Mouse (Mus musculus) B cell, adult 67 days (primary cell): ENCODE results near the gene Clec4b1. TPM values are rescaled to one million over a fixed set of nuclear protein-coding genes. Genes with fewer than 3 reads are reported as not detected.

ENCODE experiments used
- total RNA-seq, 2 experiments: library from RNA; stranded (reverse); gene quantifications; 4 replicates each; pipeline ENCODE4 v1.2.4; 2023

Clec4b1 gene
- total RNA-seq, result not detected

DNA sequence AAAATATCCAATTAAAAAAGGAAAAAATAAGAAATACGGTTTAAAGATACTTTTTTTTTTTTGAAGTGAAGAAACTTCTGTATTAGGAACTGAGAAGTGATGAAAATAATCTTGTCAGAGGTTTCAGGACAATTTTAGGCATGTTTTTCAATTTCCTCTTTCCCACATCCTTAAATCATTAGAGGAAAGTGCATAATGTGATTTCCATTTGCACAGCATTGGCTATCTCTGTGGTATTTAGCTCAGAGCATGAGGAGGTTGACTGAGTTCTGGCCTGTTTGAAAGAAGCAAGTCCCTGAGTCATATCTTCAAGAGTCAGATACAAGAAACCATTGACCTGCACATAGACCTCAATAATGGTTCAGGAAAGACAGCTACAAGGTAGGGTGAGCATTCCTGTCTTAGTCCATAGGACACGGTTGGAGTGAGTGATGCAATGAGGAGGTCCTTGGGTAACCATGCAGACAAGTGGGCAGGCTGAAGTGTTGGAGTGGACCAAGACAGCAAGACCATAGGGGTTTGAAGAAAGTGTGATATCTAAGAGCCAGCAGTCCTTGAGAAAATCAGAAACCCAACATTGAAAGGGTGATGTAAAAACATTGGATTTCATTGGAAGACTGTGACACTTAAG lies at the start of gene Clec4b1:
Gene Clec4b1 (plus strand): TSS at position 221 of the 631 bp plus-strand sequence.

DNA sequence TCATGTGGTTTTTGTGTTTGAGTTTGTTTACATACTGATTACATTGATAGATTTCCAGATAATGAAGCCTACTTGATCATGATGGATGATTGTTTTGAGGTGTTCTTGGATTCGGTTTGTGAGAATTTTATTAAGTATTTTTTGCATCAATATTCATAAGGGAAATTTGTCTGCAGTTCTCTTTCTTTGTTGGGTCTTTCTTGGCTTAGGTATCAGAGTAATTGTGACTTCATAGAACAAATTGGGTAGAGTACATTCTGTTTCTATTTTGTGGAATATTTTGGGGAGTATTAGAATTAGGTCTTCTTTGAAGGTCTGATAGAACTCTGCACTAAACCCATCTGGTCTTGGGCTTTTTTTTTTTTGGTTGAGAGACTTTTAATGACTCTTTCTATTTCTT lies 56.4 kb downstream of the Clec4b1 start, which contains the start of gene Clec4a2:
Gene Clec4a2 (plus strand): TSS at position 301 of the 400 bp plus-strand sequence.

Other genes with a start within 250 kb of the Clec4b1 start
- gene Slc2a3, start 248.3 kb upstream of the Clec4b1 start, total RNA-seq, result 10 to 100 TPM; 45.1 to 58.4 TPM
- 10 to 100 TPM; 55.9 to 59.4 TPM for gene Foxj2, start 230.0 kb upstream of the Clec4b1 start, total RNA-seq
- under 1 TPM in 1 of 2 experiments, not detected in 1; 0.17 TPM for gene C3ar1, start 193.8 kb upstream of the Clec4b1 start, total RNA-seq
- 100 to 1,000 TPM in 1 of 2 experiments, 10 to 100 TPM in 1; 92.3 to 100 TPM for gene Necap1, start 175.5 kb upstream of the Clec4b1 start, total RNA-seq
- gene Clec4a1, start 128.1 kb upstream of the Clec4b1 start, total RNA-seq, result 1 to 10 TPM in 1 of 2 experiments, under 1 TPM in 1; 0.36 to 1.2 TPM
- gene Clec4a3, start 97.4 kb upstream of the Clec4b1 start, total RNA-seq, result 1 to 10 TPM; 5.5 to 9.7 TPM
- under 1 TPM in 1 of 2 experiments, not detected in 1; 0.90 TPM for gene Clec4a4, start 59.6 kb upstream of the Clec4b1 start, total RNA-seq
- gene Clec4a2, start 56.5 kb downstream of the Clec4b1 start, total RNA-seq, result 1 to 10 TPM in 1 of 2 experiments, not detected in 1; 3.6 TPM
- gene Clec4b2, start 122.9 kb downstream of the Clec4b1 start, total RNA-seq, result not detected
- gene Clec4n, start 179.9 kb downstream of the Clec4b1 start, total RNA-seq, result under 1 TPM in 1 of 2 experiments, not detected in 1; 0.64 TPM
- not detected for gene Clec4d, start 212.1 kb downstream of the Clec4b1 start, total RNA-seq
- gene Clec4e, start 239.9 kb downstream of the Clec4b1 start, total RNA-seq, result not detected